Mouse (Mus musculus) right cerebral cortex, postnatal 36 days (tissue): ENCODE measurements around the gene S100z.

Experiments
- DNase-seq, 2 experiments: peaks; one replicate each; pipeline ENCODE4 v3.0.0; 2022; ENCODE audit warnings: low spot score in 2 of 2, mixed read lengths in 1 of 2

S100z gene

DNA sequence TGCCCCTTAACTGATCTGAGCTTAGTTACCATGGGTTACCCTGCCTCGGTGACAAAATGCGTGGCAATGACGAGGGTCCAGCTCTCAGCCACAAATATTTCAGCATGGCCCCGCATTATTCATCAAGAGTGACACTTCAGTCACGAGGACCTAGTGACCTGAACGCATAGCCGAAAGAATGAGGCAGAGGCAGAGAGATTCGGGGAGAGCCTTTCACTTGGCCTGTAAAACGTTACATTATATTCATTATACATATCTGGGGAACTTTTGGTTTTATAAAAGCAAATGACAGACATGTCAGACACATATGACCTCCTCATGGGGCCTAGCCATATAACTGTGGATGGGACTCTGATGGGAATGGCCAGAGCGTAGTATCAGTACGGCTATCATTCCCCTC lies 33.7 kb downstream of the S100z start, which contains the start of gene Crhbp:
TSS of gene Crhbp (minus strand) at position 101 of the 400 bp plus-strand sequence.
- DNase-seq = no peak

DNA sequence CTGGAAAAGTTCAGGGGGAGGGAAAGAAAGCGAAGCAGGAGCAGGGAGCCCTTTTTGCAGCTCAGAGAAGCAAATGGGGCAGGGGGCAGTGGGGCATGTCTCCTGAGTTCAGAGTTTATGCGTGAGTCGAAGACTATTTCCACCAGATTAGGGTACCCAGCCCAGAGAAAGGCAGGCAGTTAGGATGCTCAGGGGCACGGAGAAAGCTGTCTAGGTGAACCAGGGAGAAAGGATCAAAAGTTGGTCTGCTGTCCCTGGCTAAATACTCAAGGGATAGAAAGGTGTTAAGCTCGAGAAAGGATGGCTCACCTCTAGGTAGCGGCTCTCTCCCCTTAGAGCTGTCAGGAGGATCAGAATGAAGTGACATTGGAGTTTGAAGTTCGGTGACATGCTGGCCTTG lies 34.2 kb downstream of the S100z start:
- no peak for DNase-seq

DNA sequence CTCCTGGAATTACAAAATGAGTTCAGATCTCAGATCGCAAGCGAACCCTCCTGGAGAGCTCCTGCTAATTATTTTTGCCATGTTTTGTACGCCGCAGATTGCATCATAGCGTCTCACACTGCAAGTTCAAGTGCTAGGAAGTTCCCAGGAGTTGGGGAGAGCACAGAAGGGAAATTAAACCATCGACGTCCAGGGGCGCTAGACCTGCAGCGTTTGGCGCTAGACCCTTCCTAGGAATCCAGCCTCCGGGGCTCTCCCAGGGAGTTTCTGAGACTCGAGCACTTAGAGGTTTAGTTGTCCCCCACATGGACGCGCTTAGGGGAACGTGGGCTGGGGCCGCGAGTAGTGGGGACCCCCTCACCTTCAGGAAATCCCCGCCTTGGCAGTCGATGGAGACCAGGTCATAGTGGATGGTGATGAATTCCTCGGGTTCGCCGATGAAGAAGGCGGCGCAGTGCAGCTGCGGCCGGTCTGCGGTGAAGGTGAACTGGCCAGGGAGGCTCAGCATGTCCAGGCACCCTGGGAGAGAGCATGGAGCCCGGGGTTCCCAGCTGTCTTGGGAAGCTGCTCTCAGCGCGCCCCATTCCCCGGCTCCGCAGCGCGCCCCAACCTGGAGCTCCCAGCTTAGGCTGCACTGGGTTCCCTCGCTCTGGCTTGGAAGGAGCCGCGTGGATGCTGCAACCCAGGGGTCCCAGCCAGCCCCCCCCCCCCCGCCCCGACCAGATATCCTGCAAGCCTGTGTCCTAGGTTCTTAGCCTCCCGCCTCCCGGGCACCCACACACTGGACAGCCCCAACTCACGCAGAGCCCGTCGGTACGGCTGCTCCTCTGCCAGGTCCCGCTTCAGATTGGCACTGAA lies 34.9 kb downstream of the S100z start:
- no peak for DNase-seq

DNA sequence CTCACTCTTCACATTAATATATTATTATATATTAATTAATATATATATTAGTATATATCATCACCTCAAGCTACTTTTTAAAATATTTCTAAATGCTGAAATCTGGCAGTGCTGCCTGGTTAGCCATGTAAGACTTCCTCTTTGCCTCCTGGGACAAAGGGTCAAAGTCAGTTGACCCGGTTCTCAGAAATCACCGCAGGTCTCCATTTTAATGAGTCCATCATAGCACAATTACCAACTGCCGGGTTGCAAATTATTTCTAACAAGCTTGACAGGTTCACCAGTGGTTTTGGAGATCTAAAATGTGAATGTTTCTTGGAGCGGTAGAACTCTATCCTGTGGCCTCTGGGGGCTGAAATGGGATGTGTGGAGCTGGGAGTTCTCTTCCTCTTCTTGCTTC lies 35.6 kb downstream of the S100z start:
- DNase-seq = no peak

DNA sequence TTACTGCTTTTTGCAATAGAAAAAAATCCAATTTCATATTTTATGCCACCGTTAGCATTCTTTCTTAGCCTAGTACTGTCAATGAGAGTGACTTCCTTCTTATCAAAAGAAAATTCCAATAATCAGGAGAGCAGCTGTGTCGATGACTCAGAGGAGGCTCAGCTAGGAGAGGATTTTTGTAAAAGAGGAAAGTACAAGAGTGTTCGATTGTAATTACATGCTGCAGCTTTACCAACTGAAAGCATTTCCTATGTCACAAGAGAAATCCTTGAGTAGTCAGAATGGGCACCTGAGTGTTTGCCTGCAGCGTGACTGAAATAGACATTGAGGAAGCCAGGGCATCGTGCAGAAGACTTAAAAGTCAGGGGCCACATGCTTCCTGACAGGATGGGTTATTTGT lies 39.0 kb downstream of the S100z start:
- DNase-seq = no peak

DNA sequence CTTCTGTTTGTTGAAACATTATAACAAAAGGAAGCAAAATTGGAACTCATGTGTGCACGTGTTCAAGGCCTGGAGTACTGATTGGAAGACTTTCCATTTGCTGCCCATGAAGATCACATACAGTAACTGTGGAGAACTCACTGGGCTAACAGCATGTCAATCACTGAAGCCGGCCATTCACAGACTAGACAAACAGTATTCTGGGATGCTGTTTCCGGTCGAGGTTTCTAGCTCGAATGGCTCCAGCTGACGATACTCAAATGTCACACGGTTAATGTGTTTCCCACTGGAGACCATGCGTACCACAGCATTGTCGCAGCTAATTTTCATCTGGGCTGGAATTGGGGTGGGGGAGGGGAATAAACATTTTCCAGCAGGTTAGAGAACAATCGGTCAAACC lies 46.8 kb downstream of the S100z start:
- DNase-seq = no peak

DNA sequence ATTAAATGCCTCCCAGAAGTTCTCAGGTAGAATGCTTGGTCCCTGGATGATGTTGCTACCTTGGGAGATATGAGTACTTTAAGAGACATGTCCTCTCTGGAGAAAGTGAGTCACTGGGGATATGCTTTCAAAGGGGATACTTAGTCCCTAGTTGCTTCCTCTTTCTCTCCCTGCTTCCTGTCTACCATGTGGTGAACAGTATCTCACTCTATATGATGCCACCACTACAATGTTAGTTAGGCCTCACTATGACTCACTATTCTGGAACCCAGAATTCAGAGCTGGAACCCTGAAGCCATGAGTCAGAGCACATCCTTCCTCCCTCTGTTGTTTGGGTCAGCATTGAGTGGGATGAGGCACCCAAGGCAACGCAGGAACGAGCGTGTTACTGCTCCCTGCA lies 51.0 kb downstream of the S100z start:
- DNase-seq = no peak
